Mouse (Mus musculus) frontal cortex, postnatal 10 days (tissue): ENCODE data around the gene Pigb.

Experiments used
- DNase-seq, 2 experiments: peaks; one replicate each; pipeline ENCODE4 v3.0.0; 2022; ENCODE audit warnings: low spot score in 2 of 2, mixed read lengths in 1 of 2

Pigb gene

DNA sequence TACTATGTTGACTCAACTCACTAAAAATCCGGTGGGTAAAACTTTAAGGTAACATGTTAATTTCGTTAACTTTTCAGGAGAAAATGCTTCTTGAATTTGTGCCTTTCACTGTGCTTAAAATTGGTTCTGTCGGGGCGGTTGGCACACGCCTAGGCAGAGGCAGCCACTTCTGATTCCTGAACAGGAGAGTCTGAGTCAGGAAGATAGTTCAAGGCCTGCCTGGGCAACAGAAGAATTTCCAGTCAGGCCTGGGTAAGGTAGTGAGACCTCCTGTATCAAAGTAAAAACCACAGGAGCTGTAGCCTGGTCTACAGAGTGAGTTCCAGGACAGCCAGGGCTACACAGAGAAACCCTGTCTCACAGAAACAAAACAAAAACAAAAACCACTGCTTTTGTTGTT, 47.6 kb downstream of the Pigb start:
- no peak for DNase-seq

DNA sequence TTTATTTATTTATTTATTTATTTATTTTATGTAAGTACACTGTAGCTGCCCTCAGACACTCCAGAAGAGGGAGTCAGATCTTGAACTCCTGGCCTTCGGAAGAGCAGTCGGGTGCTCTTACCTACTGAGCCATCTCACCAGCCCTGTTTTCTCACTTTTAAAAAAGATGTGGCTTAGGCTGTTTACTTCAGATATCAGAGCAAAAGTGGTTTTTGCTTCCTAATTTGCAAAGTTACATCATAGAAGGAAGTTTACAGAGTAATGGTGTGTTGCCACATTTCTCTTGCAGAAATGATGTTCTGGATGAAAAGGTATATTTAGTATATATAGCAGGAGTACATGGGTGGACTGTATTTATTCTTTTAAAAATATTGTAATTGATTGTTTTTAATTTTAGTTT, 48.8 kb downstream of the Pigb start:
- no peak for DNase-seq

- no peak for DNase-seq
Observed at GRCm38 (mm10) chr9:72988706-72989105, 51.5 kb downstream of the Pigb start.

GRCm38 (mm10) chr9:72987703-72988102, 52.5 kb downstream of the Pigb start:
- no peak for DNase-seq

DNA sequence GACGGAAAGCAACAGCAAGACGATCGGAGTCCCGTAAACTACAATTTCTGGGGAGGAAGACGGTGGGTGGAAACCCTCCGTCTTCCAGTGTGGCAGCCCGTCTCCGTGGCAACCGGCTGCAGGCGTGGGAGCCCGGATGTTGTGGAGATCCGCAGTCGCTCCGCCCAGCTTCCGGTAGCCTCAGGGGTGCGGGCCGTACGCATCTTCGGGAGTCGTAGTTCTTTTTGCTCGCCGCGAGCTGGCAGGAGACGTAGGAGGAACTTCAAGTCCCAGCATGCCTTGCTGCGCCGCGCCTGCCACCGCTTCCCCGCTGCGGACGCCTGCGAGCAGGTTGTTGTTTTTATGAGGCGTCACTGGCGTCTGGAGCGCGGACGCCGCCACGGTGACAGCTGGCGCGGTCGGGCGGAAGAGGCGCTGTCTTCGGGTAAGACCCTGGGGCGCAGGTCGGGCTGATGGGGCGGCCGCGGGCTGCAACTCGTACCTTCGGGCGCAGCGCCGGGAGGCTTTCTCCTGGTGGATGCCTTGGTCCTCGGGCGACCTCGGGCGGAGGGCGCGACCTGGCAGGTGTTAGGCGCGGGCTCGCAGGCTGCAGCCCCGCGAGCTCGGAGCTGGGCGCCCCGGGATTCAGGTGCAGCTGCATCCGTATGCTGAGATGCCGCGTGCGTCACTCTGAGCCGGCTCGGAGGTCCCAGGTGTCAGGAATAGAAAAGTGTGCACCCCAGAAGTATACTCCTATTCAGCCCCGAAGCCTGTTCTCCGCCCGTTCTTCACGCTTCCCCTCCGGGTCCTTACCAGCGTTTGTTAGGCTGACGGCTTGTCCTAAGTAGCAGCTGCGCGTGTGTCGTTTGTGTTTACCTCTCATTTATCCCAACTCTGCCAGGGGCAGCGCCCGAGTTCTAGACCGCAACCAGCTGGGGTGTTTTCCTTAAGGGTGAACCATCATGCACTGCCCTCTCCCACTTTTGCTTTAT, 54.6 kb downstream of the Pigb start, which contains the start of the genes Ccpg1os and Ccpg1:
Gene Ccpg1os, minus strand, starts transcription at position 133 of the 971 bp plus-strand sequence.
Gene Ccpg1, plus strand, starts transcription at position 180 of the 971 bp plus-strand sequence.
- DNase-seq: peak; percentile 97 to 98

DNA sequence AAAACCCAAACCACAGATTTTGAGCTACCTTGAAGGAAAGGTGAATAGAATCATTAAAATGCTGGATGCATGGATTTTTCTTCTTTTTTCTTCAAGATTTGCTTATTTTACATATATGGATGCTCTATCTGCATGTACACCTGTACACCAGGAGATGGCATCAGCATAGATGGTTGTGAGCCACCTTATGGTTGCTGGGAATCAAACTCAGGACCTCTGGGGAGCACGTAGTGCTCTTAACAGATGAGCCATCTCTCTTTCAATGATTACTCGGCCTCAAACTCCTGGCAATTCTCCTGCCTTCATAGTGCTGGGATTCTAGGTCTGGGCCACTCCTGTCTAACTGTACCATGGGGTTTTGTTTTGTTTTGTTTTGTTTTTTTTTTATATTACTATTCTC, 57.1 kb downstream of the Pigb start:
- no peak for DNase-seq

GRCm38 (mm10) chr9:72975242-72975641, 64.9 kb downstream of the Pigb start:
- no peak for DNase-seq

GRCm38 (mm10) chr9:72974734-72975133, 65.4 kb downstream of the Pigb start:
- no peak for DNase-seq

GRCm38 (mm10) chr9:72972984-72973383, 67.2 kb downstream of the Pigb start:
- no peak for DNase-seq

DNA sequence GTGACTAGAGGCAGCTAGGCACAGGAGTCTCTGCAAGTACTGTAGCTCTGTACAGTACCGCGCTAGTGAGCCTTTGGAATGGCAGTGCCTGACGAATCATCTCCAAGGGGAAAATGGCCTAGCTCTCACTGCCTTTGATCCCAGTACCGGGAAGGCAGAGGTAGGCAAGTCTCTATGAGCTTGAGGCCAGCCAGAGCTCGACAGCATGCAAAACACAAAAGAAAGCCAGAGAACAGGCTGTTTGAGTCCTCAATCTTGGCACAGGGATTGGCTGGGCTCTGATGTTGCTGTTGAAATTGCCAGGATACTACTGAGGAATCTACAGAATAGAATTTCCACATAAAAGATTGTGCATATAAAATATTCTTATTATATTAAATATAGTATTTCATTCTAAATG, 67.7 kb downstream of the Pigb start:
- DNase-seq: no peak

DNA sequence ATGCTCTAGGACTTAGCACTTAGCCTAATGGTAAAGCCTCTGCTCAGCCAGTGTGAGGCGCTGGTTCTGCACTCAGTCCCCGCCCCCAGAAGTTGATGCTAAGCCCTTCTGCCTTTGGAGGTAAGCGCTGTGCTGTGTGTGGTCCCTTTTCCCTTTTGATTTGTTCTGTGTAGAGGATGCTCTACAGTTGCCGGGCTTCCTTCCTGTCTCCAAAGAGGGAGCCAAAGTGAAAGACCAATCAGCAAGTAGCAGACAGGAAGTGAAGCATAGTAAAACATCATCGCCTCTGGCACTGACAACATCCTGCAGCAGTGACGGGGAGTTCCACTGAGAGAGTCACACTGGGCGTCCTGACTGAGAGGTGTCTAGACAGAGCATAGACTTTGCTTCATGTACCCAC, 70.3 kb downstream of the Pigb start:
- no peak for DNase-seq

DNA sequence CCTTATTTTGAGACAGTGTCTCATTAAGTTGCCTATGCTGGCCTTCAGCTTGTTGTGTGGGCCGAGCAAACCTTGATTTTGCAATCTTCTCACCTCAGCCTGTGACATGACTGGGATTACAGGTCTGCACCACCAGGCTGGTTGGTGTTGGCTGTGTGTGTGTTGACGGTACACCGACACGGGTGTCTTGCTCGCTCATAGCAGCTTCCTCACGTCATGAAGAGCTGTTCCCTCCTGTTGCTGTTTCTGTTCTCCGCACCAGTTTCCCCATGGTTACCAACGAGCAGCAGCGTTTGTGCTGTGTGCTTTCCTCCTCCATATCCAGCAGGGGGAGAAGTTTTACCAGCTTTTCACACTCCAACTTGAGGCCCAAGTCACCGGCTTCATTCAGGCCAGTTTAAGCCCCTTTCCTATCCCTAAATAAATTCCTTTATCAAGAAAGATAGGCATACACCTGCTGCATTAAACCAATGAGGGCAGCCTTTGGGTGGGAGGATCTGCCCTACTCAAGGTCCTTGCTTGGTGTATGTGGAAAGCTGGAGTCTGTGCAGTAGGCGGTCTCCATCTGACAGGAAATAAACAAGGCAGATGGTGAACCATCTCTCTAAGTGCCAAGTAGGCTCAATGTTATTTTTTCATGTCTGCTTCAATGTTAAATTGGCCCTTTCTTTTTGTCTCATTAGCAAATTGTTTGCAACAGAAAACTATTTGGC, 71.7 kb downstream of the Pigb start:
- peak; percentile 62 to 64 for DNase-seq

DNA sequence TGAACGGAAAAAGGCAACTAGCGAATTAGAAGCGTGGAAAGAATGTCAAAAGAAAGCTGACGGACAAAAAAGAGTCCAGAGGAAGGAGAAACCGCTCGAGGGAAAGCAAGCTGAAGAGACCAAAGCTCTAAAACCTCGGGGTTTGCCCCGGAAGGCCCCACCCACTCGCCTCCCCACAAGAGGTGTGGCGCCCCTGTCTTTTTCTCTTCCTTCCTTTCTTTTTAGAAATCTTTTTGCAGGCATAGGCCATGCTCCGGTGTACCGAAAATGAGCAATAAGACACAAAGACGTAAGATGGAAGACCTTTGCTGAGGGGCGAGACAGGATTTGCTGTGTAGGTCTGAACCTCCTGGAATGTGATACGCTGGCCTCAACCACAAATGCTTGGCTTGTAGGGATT, 78.2 kb downstream of the Pigb start:
- no peak for DNase-seq

- no peak for DNase-seq
Observed at GRCm38 (mm10) chr9:72961346-72961745, 78.8 kb downstream of the Pigb start.

GRCm38 (mm10) chr9:72958521-72959450, 81.4 kb downstream of the Pigb start, which contains the start of the genes Dyx1c1 and Gm44503:
Dyx1c1 (plus strand) TSS chr9:72958785.
Gm44503 (plus strand) TSS chr9:72958852.
- DNase-seq: peak; percentile 70 to 78
